Mouse (Mus musculus) heart, postnatal 0 days (tissue): ENCODE data around the gene Rps5. TPM values are rescaled to one million over a fixed set of nuclear protein-coding genes. Genes with fewer than 3 reads are reported as not detected.
"Not testable (repeated sequence)": the region's sequence is repeated elsewhere in the genome, so short reads cannot be mapped to it uniquely, and the experiment has no call there.

Experiments used
- ATAC-seq: fragments of 200-750 bp; cut with Nextera tagmentation; 2 replicates; pipeline ENCODE4 v1.8.0; 2017; ENCODE audit warnings: low read depth, moderate number of reproducible peaks, moderate library complexity; ENCODE audit not compliant: insufficient read depth
- DNase-seq: peaks from one replicate; pipeline ENCODE4 v3.0.0-alpha.2; 2016; ENCODE audit warnings: low spot score
- H3K27ac ChIP-seq: fragments of 300-500 bp; sonication (generic); 2 replicates; pipeline ENCODE4 v1.5.1; 2014; ENCODE audit warnings: low read depth, mild to moderate bottlenecking
- H3K27me3 ChIP-seq: fragments of 300-500 bp; sonication (generic); 2 replicates; pipeline ENCODE4 v1.6.1; 2014; ENCODE audit warnings: low read length, mixed read lengths; ENCODE audit not compliant: control insufficient read depth, insufficient read depth
- H3K36me3 ChIP-seq: fragments of 300-500 bp; sonication (generic); replicated peaks from 2 replicates; pipeline ENCODE4 v1.6.1; 2014; ENCODE audit warnings: low read length, mixed read lengths; ENCODE audit not compliant: control insufficient read depth, insufficient read depth
- H3K4me1 ChIP-seq: fragments of 300-500 bp; sonication (generic); 2 replicates; pipeline ENCODE4 v1.6.1; 2014; ENCODE audit warnings: antibody characterized with exemption; ENCODE audit not compliant: control insufficient read depth, insufficient read depth
- H3K4me2 ChIP-seq: fragments of 300-500 bp; sonication (generic); 2 replicates; pipeline ENCODE4 v1.6.1; 2014; ENCODE audit warnings: low read depth, mild to moderate bottlenecking, low read length, moderate library complexity
- H3K4me3 ChIP-seq: fragments of 300-500 bp; sonication (generic); 2 replicates; pipeline ENCODE4 v1.5.1; 2014; ENCODE audit warnings: low read depth, low read length
- H3K9ac ChIP-seq: fragments of 300-500 bp; sonication (generic); replicated peaks from 2 replicates; pipeline ENCODE4 v1.6.1; 2014; ENCODE audit warnings: low read depth, low read length, mixed read lengths
- H3K9me3 ChIP-seq: fragments of 300-500 bp; sonication (generic); replicated peaks from 2 replicates; pipeline ENCODE4 v1.6.1; 2016; ENCODE audit warnings: low read length; ENCODE audit not compliant: control insufficient read depth
- CTCF ChIP-seq: IDR thresholded peaks from 2 replicates; pipeline ENCODE4 v1.5.1; 2016; ENCODE audit warnings: antibody characterized with exemption, control low read depth, low read depth
- EP300 ChIP-seq: IDR thresholded peaks from 2 replicates; pipeline ENCODE4 v1.6.1; 2016; ENCODE audit warnings: antibody characterized with exemption, low read depth
- WGBS: fragments of 180-500 bp; shearing (Covaris S2); extraction: QIAGEN DNeasy Blood & Tissue Kit; methylation state at CpG from one replicate; pipeline ENCODE4 v1.1.7; 2014; 5-methylcytosine and 5-hydroxymethylcytosine counted together
- polyA plus RNA-seq: library from polyadenylated mRNA; unstranded; fragments of >200 nt; fragmentation: Nextera tagmentation; extraction: Ambion mirVana; gene quantifications from 2 replicates; pipeline ENCODE4 v1.2.1, GENCODE M21; 2015
- total RNA-seq: library from RNA; depleted of rRNA; stranded (reverse); fragments of >200 nt; gene quantifications from 2 replicates; pipeline ENCODE4 v1.2.3, GENCODE M21; 2014; ENCODE audit warnings: low replicate concordance; rRNA removed

Rps5 gene
- 1,775 and 1,995 TPM in 2 replicates for total RNA-seq
- 431 and 457 TPM in 2 replicates for polyA plus RNA-seq

DNA sequence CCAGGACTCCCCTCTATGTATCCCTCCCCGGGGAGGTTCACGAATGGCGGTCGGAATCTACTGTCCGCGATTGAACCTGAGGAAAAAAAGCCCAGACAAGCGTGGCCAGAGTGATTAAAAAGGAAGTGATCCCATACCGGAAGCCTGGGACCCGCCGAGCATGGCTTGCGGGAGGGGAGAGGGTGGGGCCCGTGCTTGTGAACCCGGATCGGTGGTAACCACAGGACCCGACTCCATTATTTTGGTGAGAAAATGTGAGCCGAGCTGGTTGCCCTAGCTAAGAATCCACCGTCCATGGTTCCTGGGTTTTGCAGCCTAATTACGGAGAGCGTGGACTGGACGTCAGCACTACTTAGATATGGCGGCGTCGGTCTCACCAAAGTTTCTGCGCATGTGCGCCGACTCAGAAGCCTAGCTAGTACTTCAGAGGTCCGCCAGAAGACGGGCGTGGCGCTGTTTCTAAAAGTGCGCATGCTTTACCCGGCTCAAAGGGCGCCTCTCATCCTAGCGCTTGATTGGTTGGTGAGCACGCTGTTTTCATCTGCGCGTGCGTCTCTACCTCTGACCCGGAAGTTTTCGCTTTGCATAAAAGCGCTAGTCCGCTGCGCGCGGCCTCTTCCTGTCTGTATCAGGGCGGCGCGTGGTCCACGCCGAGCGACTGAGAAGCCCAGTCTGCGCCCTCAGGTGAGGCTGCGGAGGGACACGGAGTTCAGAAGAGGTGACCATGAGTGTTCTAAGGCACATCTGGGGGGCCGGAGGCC lies at the start of gene Rps5:
Gene Rps5, plus strand, starts transcription at position 586 of the 761 bp plus-strand sequence.
- peaks cover 39% of the 10 kb centered on the region for H3K36me3 ChIP-seq
- peak within 1 kb of the TSS; percentile 81 for H3K9ac ChIP-seq
- peak; percentile 99 for ATAC-seq
- no peaks in the 10 kb centered on the region for H3K9me3 ChIP-seq
- TF ChIP-seq CTCF (peak; percentile 72), EP300 (0 out of 2 replicates have a peak, but pooled peaks have one; percentile 56)
- no peaks in the 10 kb centered on the region for H3K27me3 ChIP-seq
- H3K4me2 ChIP-seq = peak within 1 kb of the TSS; percentile 90
- H3K4me3 ChIP-seq = peak within 1 kb of the TSS; percentile 79
- DNase-seq = peak; percentile 99
- peaks cover 8% of the 10 kb centered on the region for H3K4me1 ChIP-seq
- H3K27ac ChIP-seq = peak within 1 kb of the TSS; percentile 93
- WGBS = under 1% methylated on average over 55 of the region's 55 CpGs

DNA sequence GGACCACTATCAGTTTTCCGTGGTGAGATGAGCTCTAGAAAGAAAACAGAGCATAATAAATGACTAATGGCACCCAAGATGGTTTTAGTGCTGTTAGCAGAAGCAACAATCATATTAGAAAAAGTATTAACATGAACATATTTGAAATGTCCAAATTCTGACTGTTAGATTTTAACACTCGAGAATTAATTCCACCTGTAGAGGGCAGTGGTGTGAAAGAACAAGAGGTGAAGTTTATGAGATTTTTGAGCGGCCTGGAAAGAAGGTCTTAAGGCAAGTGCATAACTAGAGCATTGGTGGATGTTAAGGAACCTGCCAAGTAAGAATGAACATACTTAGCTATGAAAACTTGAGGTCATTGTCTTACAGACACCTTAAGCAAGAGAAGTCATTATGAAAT lies 47.8 kb upstream of the Rps5 start:
- no peak overlapping the region for H3K4me2 ChIP-seq
- 21% methylated on average over 3 of the region's 3 CpGs for WGBS
- H3K4me1 ChIP-seq = no peaks in the 10 kb centered on the region
- H3K27ac ChIP-seq = no peak overlapping the region
- no peak overlapping the region for H3K4me3 ChIP-seq
- TF ChIP-seq CTCF = peak; percentile 38
- no peak for TF ChIP-seq EP300
- no peaks in the 10 kb centered on the region for H3K27me3 ChIP-seq
- DNase-seq = peak; percentile 18
- ATAC-seq = no peak
- H3K9me3 ChIP-seq = peaks cover 4% of the 10 kb centered on the region; the same call in 1 of the 2 replicates
- no peak overlapping the region for H3K9ac ChIP-seq
- no peaks in the 10 kb centered on the region for H3K36me3 ChIP-seq

DNA sequence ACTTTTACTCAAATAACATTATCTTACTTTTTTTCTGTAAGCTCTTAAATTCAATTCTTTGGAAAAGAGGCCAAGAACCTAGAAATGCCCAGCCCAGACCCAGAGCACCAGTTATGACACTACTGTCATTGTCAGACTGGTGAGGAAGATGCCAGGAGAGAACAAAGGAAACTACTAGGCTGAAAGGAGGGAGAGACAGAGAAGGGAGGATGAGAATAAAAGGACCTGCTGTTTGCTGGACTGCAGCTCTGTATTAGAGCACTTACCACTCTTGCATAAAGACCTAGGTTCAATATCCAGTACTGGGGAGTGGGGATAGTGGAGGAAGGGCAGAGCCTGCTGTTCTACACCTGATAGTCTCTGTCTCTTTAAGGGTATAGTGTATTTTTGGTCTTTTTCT lies 42.1 kb upstream of the Rps5 start:
- DNase-seq (no peak), ATAC-seq (no peak)
- no peak overlapping the region for H3K27ac ChIP-seq
- no peak overlapping the region for H3K9ac ChIP-seq
- H3K4me2 ChIP-seq = no peak overlapping the region
- peaks cover 7% of the 10 kb centered on the region for H3K4me1 ChIP-seq
- no peaks in the 10 kb centered on the region for H3K27me3 ChIP-seq
- no peak overlapping the region for H3K4me3 ChIP-seq
- H3K9me3 ChIP-seq = no peaks in the 10 kb centered on the region
- TF ChIP-seq CTCF (no peak), EP300 (no peak)
- H3K36me3 ChIP-seq = peaks cover 8% of the 10 kb centered on the region; the same call in 1 of the 2 replicates

DNA sequence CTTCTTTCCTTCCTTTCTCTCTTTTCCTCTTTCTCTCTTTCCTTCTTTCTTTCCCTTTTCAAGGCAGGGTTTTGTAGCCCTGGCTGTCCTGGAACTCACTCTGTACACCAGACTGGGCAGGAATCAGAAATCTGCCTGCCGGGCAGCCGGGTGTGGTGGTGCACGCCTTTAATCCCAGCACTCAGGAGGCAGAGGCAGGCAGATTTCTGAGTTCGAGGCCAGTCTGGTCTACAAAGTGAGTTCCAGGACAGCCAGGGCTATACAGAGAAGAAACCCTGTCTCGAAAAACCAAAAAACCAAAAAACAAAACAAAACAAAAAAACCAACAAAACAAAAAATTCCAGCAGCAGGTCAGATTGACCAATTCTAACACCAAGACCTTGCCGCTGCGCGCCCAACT lies 41.6 kb upstream of the Rps5 start:
- H3K9ac ChIP-seq, DNase-seq, H3K4me1 ChIP-seq, H3K9me3 ChIP-seq, H3K27me3 ChIP-seq, ATAC-seq, H3K27ac ChIP-seq: not testable (repeated sequence)
- Histone ChIP-seq H3K36me3 (peaks cover 13% of the 10 kb centered on the region), H3K4me2 (peak overlapping the region; percentile 80), H3K4me3 (peak overlapping the region; percentile 58)
- WGBS = 44% methylated on average over 8 of the region's 8 CpGs

DNA sequence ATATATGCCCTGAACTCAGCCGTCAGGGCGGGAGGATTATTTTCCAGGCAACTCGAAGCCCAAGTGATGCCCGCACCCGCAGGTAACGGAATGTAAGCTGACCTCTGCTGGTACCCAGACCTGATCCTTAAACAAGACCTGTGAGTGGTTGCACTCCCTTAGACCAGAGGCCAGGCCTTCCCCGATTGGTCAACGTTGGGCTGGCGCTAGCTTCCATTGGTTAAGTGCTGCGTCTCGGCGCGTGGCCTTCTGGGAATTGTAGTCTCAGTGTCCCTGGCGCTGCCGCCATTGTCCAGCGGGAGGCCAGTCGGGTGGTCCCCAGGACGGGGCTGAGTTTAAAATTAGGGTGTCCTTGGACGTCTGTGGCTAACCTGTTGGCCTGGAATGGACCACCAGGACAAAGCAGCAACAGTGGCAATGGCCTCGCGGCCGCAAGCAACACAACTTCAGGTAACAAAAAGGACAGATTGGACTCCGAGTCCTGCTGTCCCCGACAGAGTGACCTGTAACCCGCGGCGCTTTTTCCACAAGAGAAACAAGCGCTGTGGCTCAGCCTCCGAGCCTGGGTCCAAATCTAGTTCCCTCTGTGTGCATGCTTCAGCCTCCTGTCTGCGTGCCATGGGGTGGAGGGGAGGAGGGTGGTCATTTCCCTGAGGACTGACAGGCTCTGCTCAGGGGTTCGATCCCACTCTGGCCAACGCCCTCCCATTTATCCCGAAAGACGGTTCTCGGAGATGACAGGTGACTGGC lies 41.0 kb upstream of the Rps5 start, which contains the start of gene Zfp128:
Gene Zfp128, plus strand, starts transcription at position 267 of the 750 bp plus-strand sequence.
- ATAC-seq = peak; percentile 100
- Histone ChIP-seq H3K4me2 (peak within 1 kb of the TSS; percentile 80), H3K27me3 (no peaks in the 10 kb centered on the region), H3K4me3 (peak within 1 kb of the TSS; percentile 58), H3K9ac (peak within 1 kb of the TSS; percentile 47), H3K36me3 (peaks cover 19% of the 10 kb centered on the region), H3K9me3 (no peaks in the 10 kb centered on the region), H3K4me1 (peaks cover 7% of the 10 kb centered on the region), H3K27ac (peak within 1 kb of the TSS; percentile 5)
- TF ChIP-seq CTCF (0 out of 2 replicates have a peak, but pooled peaks have one; percentile 0), EP300 (no peak)
- WGBS = under 1% methylated on average over 35 of the region's 35 CpGs
- DNase-seq = peak; percentile 95
